ENCODE assay signal across 30 mouse cellular contexts in the genomic region with DNA sequence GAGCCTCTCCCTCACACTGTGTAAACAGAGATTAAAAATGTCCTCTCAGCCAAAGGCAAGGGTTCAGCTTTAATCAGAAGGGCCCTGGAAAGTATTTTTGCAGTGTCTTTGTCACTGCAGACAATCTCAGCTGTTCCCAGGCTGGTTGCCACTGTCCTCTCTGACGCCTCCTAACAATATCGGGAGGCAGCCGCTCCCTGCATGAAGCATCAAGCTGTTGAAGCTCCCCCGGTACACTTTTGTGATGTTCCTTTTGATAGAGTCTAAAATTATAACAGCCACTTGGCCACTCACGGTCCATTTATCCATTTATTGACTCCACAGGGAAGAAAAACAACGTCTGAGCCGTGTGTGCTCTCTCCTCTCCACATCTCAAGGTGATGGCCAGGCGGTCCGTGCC.
DNase-seq lines count a peak whose midpoint lies in the region; ATAC-seq and TF ChIP-seq lines count a peak whose summit lies in the region.
"Had no signal": no experiment of that assay in that cellular context is flagged by ENCODE, and none has a peak within 500 bp of the region (broad histone marks: within the 10 kb centered on the region; RNA-seq: fewer than 3 reads in every experiment).

No protein-coding gene starts in this region.

- peaks cover 73% of the 10 kb centered on the region for H3K36me3 ChIP-seq in heart, embryonic 13.5 days
- H3K36me3 ChIP-seq in midbrain, embryonic 10.5 days = no peaks in the 10 kb centered on the region
- no peaks in the 10 kb centered on the region for H3K36me3 ChIP-seq in midbrain, postnatal 0 days (ENCODE audit: insufficient read depth, low read length)
- H3K36me3 ChIP-seq in midbrain, embryonic 11.5 days (ENCODE audit: control insufficient read depth, insufficient read depth, low read length) = no peaks in the 10 kb centered on the region; the same call in 1 of the 2 replicates
- no peaks in the 10 kb centered on the region for H3K36me3 ChIP-seq in midbrain, embryonic 16.5 days (ENCODE audit: control insufficient read depth, insufficient read depth, low read length)
- H3K36me3 ChIP-seq: forebrain, embryonic 12.5 days; limb, embryonic 10.5 days; limb, embryonic 15.5 days; liver, embryonic 13.5 days had no signal

- H3K27ac ChIP-seq in heart, embryonic 13.5 days (replicated peaks) = no peak overlapping the region
- peak overlapping the region; percentile 39; the same call in 1 of the 2 replicates for H3K27ac ChIP-seq in midbrain, embryonic 10.5 days (replicated peaks)
- no peak overlapping the region for H3K27ac ChIP-seq in midbrain, postnatal 0 days (ENCODE audit: low read depth, low read length)
- no peak overlapping the region for H3K27ac ChIP-seq in midbrain, embryonic 11.5 days (ENCODE audit: low read depth, low read length)
- H3K27ac ChIP-seq in midbrain, embryonic 16.5 days (ENCODE audit: low read length) = peak overlapping the region; percentile 47; the same call in 1 of the 2 replicates
- H3K27ac ChIP-seq: forebrain, embryonic 12.5 days; heart, embryonic 10.5 days; limb, embryonic 10.5 days; limb, embryonic 15.5 days; liver, embryonic 13.5 days had no signal

- peaks cover 5% of the 10 kb centered on the region; the same call in 1 of the 2 replicates for H3K27me3 ChIP-seq in heart, embryonic 13.5 days (replicated peaks)
- H3K27me3 ChIP-seq in midbrain, embryonic 10.5 days (ENCODE audit: low read depth, poor library complexity, severe bottlenecking) = no peaks in the 10 kb centered on the region
- H3K27me3 ChIP-seq in midbrain, postnatal 0 days (ENCODE audit: insufficient read depth, low read length) = no peaks in the 10 kb centered on the region
- no peaks in the 10 kb centered on the region for H3K27me3 ChIP-seq in midbrain, embryonic 11.5 days (ENCODE audit: control insufficient read depth, insufficient read depth, low read length)
- no peaks in the 10 kb centered on the region for H3K27me3 ChIP-seq in midbrain, embryonic 16.5 days (ENCODE audit: control insufficient read depth, insufficient read depth, low read depth, low read length)

- intact Hi-C loops in heart, postnatal 36 days (cut with DNase I) = no loop called here
- intact Hi-C loops in left cerebral cortex, postnatal 10 days (cut with DNase I) = no loop called here

- TF ChIP-seq CTCF in midbrain, postnatal 0 days (IDR thresholded peaks at IDR 0.05) = no peak

- no peak overlapping the region for H3K4me2 ChIP-seq in heart, embryonic 13.5 days
- H3K4me2 ChIP-seq in midbrain, postnatal 0 days (ENCODE audit: low read depth, low read length, poor library complexity, severe bottlenecking) = no peak overlapping the region
- no peak overlapping the region for H3K4me2 ChIP-seq in midbrain, embryonic 11.5 days
- no peak overlapping the region for H3K4me2 ChIP-seq in midbrain, embryonic 16.5 days (ENCODE audit: low read length)
- H3K4me2 ChIP-seq: forebrain, embryonic 12.5 days; limb, embryonic 15.5 days; liver, embryonic 13.5 days had no signal

- ATAC-seq in heart, embryonic 13.5 days (ENCODE audit: extremely low read depth, insufficient number of reproducible peaks, low FRiP score, low TSS enrichment) = peak; percentile 33; the same call in 1 of the 2 replicates
- ATAC-seq in midbrain, postnatal 0 days (ENCODE audit: low FRiP score) = no peak
- ATAC-seq in midbrain, embryonic 11.5 days (ENCODE audit: low FRiP score) = no peak
- ATAC-seq in midbrain, embryonic 16.5 days = no peak
- ATAC-seq: CD4-positive, CD25-positive, alpha-beta regulatory T cell, adult 4 months; inflammation-experienced regulatory T-cells, adult 6 months had no signal

- no peak overlapping the region for H3K4me3 ChIP-seq in heart, embryonic 13.5 days
- H3K4me3 ChIP-seq in midbrain, embryonic 10.5 days = no peak overlapping the region
- H3K4me3 ChIP-seq in midbrain, postnatal 0 days (ENCODE audit: low read depth, low read length) = no peak overlapping the region
- no peak overlapping the region for H3K4me3 ChIP-seq in midbrain, embryonic 11.5 days (ENCODE audit: low read depth, low read length)
- no peak overlapping the region for H3K4me3 ChIP-seq in midbrain, embryonic 16.5 days (ENCODE audit: low read depth, low read length)
- H3K4me3 ChIP-seq: erythroblast, embryonic 14.5 days; forebrain, embryonic 12.5 days; heart, embryonic 10.5 days; limb, embryonic 10.5 days; limb, embryonic 15.5 days; liver, embryonic 13.5 days; myocyte had no signal

- H3K4me1 ChIP-seq in heart, embryonic 13.5 days = no peaks in the 10 kb centered on the region
- peaks cover 16% of the 10 kb centered on the region for H3K4me1 ChIP-seq in midbrain, embryonic 10.5 days
- H3K4me1 ChIP-seq in midbrain, postnatal 0 days (ENCODE audit: insufficient read depth, low read length) = peaks cover 9% of the 10 kb centered on the region; the same call in 1 of the 2 replicates
- H3K4me1 ChIP-seq in midbrain, embryonic 11.5 days (ENCODE audit: control insufficient read depth, insufficient read depth, low read length) = no peaks in the 10 kb centered on the region
- H3K4me1 ChIP-seq in midbrain, embryonic 16.5 days (ENCODE audit: control insufficient read depth, insufficient read depth, low read length) = peaks cover 21% of the 10 kb centered on the region
- H3K4me1 ChIP-seq: liver, embryonic 13.5 days had no signal

- DNase-seq in heart, postnatal 36 days = no peak
- DNase-seq in midbrain, embryonic 10.5 days (ENCODE audit: low spot score) = no peak
- DNase-seq in midbrain, postnatal 0 days (ENCODE audit: low spot score) = no peak
- peak; percentile 75 for DNase-seq in midbrain, embryonic 11.5 days (ENCODE audit: low spot score, missing footprints)
- DNase-seq in cerebellum, adult 9-10 months = no peak
- no peak for DNase-seq in left cerebral cortex, postnatal 10 days (ENCODE audit: extremely low spot score in 1 of 2, low spot score in 2 of 2)
- DNase-seq: adrenal gland, postnatal 14 days; cerebellum, adult 18-20 months; cerebellum, postnatal 14 days; gastrocnemius, postnatal 14 days; kidney, adult 11 months; kidney, postnatal 14 days; layer of hippocampus, postnatal 36 days; liver, embryonic 13.5 days; lung, adult 2 months; lung, postnatal 10 days; retina, postnatal 1 day; right cerebral cortex, postnatal 25 days; thymus, adult 18-20 months; thymus, postnatal 25 days had no signal

- 69% methylated on average over 9 of the region's 9 CpGs for WGBS in heart, embryonic 13.5 days
- WGBS in midbrain, embryonic 10.5 days = 88% methylated on average over 9 of the region's 9 CpGs
- WGBS in midbrain, postnatal 0 days = 53% methylated on average over 9 of the region's 9 CpGs
- 78% methylated on average over 9 of the region's 9 CpGs for WGBS in midbrain, embryonic 11.5 days
- 40% methylated on average over 9 of the region's 9 CpGs for WGBS in midbrain, embryonic 16.5 days

- H3K9me3 ChIP-seq in heart, embryonic 13.5 days = 0 out of 2 replicates have a peak, but pooled peaks cover 4% of the 10 kb centered on the region
- H3K9me3 ChIP-seq in midbrain, embryonic 10.5 days (replicated peaks) = 0 out of 2 replicates have a peak, but pooled peaks cover 4% of the 10 kb centered on the region
- H3K9me3 ChIP-seq in midbrain, postnatal 0 days (ENCODE audit: low read length) = no peaks in the 10 kb centered on the region
- no peaks in the 10 kb centered on the region for H3K9me3 ChIP-seq in midbrain, embryonic 11.5 days (ENCODE audit: control insufficient read depth, low read length)
- H3K9me3 ChIP-seq in midbrain, embryonic 16.5 days (replicated peaks; ENCODE audit: control insufficient read depth, low read length, poor library complexity, severe bottlenecking) = no peaks in the 10 kb centered on the region
- H3K9me3 ChIP-seq: forebrain, embryonic 12.5 days; heart, embryonic 10.5 days; limb, embryonic 10.5 days; limb, embryonic 15.5 days had no signal

- H3K9ac ChIP-seq in heart, embryonic 13.5 days = no peak overlapping the region
- H3K9ac ChIP-seq in midbrain, postnatal 0 days (replicated peaks; ENCODE audit: low read length, poor library complexity, severe bottlenecking) = no peak overlapping the region
- H3K9ac ChIP-seq in midbrain, embryonic 11.5 days (ENCODE audit: low read length) = no peak overlapping the region
- H3K9ac ChIP-seq in midbrain, embryonic 16.5 days (ENCODE audit: low read depth, low read length) = peak overlapping the region; percentile 6; the same call in 1 of the 2 replicates
- H3K9ac ChIP-seq: forebrain, embryonic 12.5 days; limb, embryonic 15.5 days; liver, embryonic 13.5 days had no signal

Comparison
In these comparisons a context has a peak if more than half of its experiments do, and no peak if none do; other contexts are left out.
1. H3K27ac ChIP-seq: peak in midbrain, embryonic 10.5 days (single experiment) and midbrain, embryonic 16.5 days (single experiment); none in heart, embryonic 13.5 days (single experiment), midbrain, postnatal 0 days (single experiment) and midbrain, embryonic 11.5 days (single experiment).